Mouse (Mus musculus) layer of hippocampus, postnatal 14 days (tissue): ENCODE measurements at regions not wholly inside any gene's neighbourhood (a gene's known extent, or its start where the extent isn't known, plus 50 kb on each side); places are given as distances from the start of the nearest gene placed in this dataset.

Experiments
- DNase-seq, 2 experiments: peaks; one replicate each; pipeline ENCODE4 v3.0.0; 2021 to 2022; ENCODE audit warnings: low spot score in 2 of 2, mixed read lengths in 1 of 2
- microRNA-seq, 2 experiments: library from miRNA; unstranded; fragments of <30 nt; microRNA quantifications; one replicate each; pipeline ENCODE4 v1.2.0; 2021

DNA sequence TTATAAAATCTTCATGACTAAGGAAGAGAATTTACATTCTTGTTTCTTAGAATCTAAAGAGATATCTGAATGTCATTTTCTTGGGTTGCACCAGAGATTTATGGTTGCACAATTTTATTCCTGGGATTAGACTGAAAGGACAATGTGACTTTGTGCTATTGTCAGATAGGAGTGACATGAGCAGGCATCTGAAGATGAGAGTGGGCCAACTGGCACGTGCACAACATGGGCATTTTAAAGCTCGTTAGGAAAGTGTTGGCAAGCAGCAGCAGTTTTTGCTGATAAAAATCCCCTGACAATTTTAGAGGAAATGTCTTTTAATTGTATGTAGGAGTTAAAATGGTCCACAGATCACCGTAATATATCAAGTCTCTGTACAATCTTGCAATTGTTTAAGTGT, 178.9 kb upstream of the Tecrl start:
- no peak for DNase-seq

DNA sequence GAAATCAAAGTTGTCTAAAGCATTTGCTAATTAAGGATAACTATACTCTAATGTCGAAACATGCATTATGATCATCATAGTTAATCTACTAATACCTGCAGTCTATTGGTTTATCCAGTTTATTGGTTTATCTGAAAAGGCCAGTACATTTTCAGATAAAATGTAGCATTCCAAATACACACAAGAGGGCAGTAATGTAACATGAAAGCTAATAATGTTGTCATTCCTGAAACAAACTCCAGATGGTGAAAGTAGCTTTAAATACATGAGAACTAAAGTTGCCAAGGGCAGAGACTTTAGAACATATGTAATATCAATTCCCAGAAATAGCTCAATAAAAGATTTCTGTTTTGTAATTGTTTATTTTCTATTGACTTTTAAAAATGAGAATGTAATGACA, 163.7 kb upstream of the Tecrl start:
- peak in 1 of 2 experiments; percentile 46 for DNase-seq

DNA sequence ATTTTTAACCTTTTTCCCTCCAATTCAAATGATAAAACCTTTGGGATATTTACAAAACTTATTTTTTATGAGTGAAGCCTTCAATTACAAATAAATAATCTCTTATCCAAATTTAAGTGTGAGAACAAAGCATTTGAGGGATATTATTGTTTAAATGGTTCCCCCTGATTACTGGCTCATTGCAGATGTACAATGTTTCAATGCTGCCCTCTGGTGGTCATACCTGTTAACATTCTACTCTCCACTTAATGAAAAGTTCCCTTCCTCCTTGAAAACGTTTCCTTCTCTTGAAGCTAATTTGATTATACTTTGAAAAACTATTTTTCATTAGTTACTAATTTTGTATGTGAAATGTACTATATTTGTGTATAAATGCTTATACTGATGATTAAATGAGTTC, 129.1 kb upstream of the Tecrl start:
- DNase-seq = peak in 1 of 2 experiments; percentile 54

DNA sequence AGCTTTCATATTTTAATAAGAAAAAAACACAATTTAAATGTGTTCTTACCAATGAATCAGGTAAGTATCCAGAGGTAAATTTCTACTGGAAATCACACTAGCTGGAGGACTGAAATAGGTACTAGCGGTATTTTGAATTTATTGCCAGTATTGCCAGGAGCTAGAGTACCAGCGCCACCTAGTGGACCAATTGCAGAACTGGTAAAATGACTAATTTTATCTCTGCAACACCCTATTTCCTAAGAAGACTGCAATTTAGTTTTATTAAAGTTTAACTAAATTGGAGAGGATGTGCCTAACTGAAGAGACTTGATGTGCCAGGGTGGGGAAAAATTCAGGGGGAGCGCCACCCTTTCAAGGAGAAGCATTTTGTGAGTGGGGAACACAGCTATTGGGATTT, 85.3 kb upstream of the Tecrl start:
- DNase-seq = peak; percentile 24 to 64

DNA sequence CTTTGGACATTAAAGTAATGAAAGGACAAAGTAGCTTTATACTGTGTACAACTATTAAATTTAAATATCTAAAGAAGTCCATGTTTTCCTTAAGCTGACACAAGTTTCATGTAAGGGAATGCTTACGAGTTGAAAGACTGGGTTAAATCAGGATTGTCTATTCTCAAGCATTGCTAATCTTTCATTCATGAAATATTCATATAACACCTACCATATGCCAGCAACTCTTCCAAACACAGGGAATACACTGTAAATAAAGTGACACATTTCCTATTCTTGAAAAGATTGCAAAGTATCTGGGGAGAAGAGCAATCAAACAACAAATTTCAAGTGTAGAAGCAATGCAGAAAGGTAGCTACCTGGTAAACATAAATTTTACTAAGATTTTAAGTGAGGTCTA, 81.5 kb upstream of the Tecrl start:
- no peak for DNase-seq

DNA sequence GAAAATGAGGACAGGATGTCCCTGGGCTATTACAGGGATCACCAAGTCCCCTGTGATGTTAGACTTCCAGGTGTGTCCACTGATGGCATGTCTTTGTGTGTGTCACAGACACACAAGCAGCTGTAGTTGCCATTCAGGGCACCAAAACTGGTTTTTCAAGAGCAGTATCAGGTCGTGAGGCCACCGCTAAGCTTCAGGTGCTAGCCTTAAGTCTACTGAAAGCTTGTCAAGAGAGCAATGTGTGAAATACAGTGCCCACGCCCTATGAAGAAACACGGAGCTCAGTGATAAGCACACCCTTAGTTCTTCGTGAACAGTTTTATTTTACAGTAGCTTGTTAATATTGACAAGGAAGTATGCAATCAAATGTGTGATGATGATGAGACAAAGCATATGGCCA, 66.7 kb upstream of the Tecrl start:
- DNase-seq = no peak

DNA sequence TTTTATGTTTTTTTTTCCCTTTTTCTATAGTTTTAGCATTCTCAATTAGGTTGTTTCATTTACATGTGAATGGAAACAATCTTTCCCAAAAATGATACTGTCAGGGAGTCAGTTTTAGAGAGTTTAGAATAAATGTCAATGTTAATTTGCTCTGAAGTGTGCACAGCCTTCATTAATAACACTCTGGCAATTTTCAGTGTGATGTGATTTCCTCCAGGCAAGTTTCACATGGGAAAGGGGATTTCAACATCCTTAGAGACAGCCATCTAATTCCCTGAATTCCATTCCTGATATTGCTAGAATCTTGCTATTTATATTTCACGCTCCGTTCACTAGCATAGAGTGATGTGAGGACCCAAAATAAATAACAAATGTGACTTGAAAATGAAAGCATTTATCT, 55.2 kb upstream of the Tecrl start:
- DNase-seq = no peak

DNA sequence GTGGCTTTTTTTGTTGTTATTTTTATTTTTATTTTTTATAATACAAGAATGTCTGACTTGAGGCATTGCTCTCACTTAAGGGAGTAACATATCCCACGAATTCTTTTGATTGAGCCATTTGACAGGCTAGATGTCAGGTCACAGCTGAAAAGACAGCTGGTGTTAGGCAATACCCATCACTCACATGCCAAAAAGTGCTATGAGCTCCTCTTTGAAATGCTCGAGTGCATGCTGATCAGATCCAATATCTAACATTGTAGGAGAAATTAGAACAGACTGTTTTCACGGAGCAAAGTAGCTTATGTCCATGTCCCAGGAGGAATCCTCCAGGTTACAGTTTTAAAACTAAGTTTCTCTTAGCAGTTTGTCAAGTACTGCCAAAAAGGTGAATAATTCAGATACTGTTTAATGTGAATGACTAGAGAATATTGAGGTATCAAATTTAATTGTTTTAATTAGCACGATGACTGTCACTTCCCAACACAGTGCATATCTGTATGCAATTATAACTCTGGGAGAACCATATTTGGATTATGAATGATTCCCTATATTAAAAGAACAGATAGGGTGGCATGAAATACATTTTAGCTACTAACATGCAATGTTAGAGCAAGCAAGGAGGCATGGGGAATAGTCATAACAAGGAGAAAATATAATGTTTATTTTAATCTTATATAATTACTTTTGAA, 50.4 kb upstream of the Tecrl start:
- peak in 1 of 2 experiments; percentile 21 for DNase-seq

Small RNA genes lying in the stretch of these regions (microRNA-seq; reads per million reads assigned to microRNA genes)
- 0 reads per million in 2 experiments for gene Gm44303
